ENCODE assay signal across 8 mouse cellular contexts in genomic region chr12:13026041-13026580, GRCm38 (mm10).
DNase-seq lines count a peak whose midpoint lies in the region; ATAC-seq lines count a peak whose summit lies in the region.

No protein-coding gene starts in this region.

- no peaks in the 10 kb centered on the region for H3K9me3 ChIP-seq in intestine, embryonic 16.5 days (ENCODE audit: control insufficient read depth, low read length)

- peak; percentile 33 for DNase-seq in right cerebral cortex, postnatal 14 days
- no peak for DNase-seq in right cerebral cortex, adult 18-20 months
- DNase-seq in forelimb bud, embryonic 11.5 days (ENCODE audit: low read depth, low spot score) = peak; percentile 49
- peak; percentile 51 to 73 for DNase-seq in lung, postnatal 4 days
- DNase-seq in ovary, adult 18-20 months (ENCODE audit: low spot score) = no peak
- DNase-seq in cerebellum, adult 11 months = no peak

- no peak overlapping the region for H3K27ac ChIP-seq in intestine, embryonic 16.5 days (ENCODE audit: low read length)

- no peak overlapping the region for H3K4me2 ChIP-seq in intestine, embryonic 16.5 days (ENCODE audit: low read depth, low read length)

- H3K4me1 ChIP-seq in intestine, embryonic 16.5 days (ENCODE audit: control insufficient read depth, insufficient read depth, low read length) = no peaks in the 10 kb centered on the region

- no peaks in the 10 kb centered on the region for H3K36me3 ChIP-seq in intestine, embryonic 16.5 days (ENCODE audit: control insufficient read depth, insufficient read depth, low read length)

- peak; percentile 81 for ATAC-seq in intestine, embryonic 16.5 days
- ATAC-seq in erythroid progenitor cell, adult 5-6 weeks (replicated peaks; ENCODE audit: low FRiP score, poor library complexity, severe bottlenecking) = no peak

- WGBS in intestine, embryonic 16.5 days = 34% methylated on average over 7 of the region's 7 CpGs

- H3K4me3 ChIP-seq in intestine, embryonic 16.5 days (ENCODE audit: low read length) = no peak overlapping the region

- H3K27me3 ChIP-seq in intestine, embryonic 16.5 days (replicated peaks; ENCODE audit: control insufficient read depth, insufficient read depth, low read length) = no peaks in the 10 kb centered on the region

- no peak overlapping the region for H3K9ac ChIP-seq in intestine, embryonic 16.5 days (ENCODE audit: low read depth, low read length)

Comparison
In these comparisons a context has a peak if more than half of its experiments do, and no peak if none do; other contexts are left out.
1. DNase-seq: peak in right cerebral cortex, postnatal 14 days (single experiment), forelimb bud, embryonic 11.5 days (single experiment) and lung, postnatal 4 days (2 of 2); none in right cerebral cortex, adult 18-20 months (single experiment), ovary, adult 18-20 months (single experiment) and cerebellum, adult 11 months (single experiment).